Comparison of ENCODE assay signal across 28 mouse cellular contexts in genomic region chr7:6736060-6736459, GRCm38 (mm10). TPM values are rescaled to one million over a fixed set of nuclear protein-coding genes. Genes with fewer than 3 reads are reported as not detected.
DNase-seq lines count a peak whose midpoint lies in the region; ATAC-seq lines count a peak whose summit lies in the region.
"Had no signal": no experiment of that assay in that cellular context is flagged by ENCODE, and none has a peak within 500 bp of the region (broad histone marks: within the 10 kb centered on the region; RNA-seq: fewer than 3 reads in every experiment).

No protein-coding gene starts in this region.

- no peaks in the 10 kb centered on the region for H3K36me3 ChIP-seq in hindbrain, embryonic 16.5 days (ENCODE audit: control insufficient read depth, insufficient read depth, low read length)
- no peaks in the 10 kb centered on the region for H3K36me3 ChIP-seq in hindbrain, embryonic 12.5 days
- no peaks in the 10 kb centered on the region for H3K36me3 ChIP-seq in midbrain, embryonic 15.5 days (replicated peaks)
- H3K36me3 ChIP-seq in midbrain, embryonic 11.5 days (ENCODE audit: control insufficient read depth, insufficient read depth, low read length) = no peaks in the 10 kb centered on the region
- no peaks in the 10 kb centered on the region for H3K36me3 ChIP-seq in limb, embryonic 15.5 days
- H3K36me3 ChIP-seq: forebrain, embryonic 12.5 days; forebrain, embryonic 15.5 days; heart, embryonic 13.5 days had no signal

- WGBS in hindbrain, embryonic 16.5 days = 80% methylated on average over 1 of the region's 1 CpGs
- WGBS in hindbrain, embryonic 12.5 days = 81% methylated on average over 1 of the region's 1 CpGs
- 68% methylated on average over 1 of the region's 1 CpGs for WGBS in midbrain, embryonic 15.5 days
- 82% methylated on average over 1 of the region's 1 CpGs for WGBS in midbrain, embryonic 11.5 days
- 27% methylated on average over 1 of the region's 1 CpGs for WGBS in limb, embryonic 15.5 days

- no peaks in the 10 kb centered on the region for H3K4me1 ChIP-seq in hindbrain, embryonic 16.5 days (ENCODE audit: control insufficient read depth, insufficient read depth, low read depth, low read length)
- no peaks in the 10 kb centered on the region for H3K4me1 ChIP-seq in hindbrain, embryonic 12.5 days
- H3K4me1 ChIP-seq in midbrain, embryonic 15.5 days = no peaks in the 10 kb centered on the region
- H3K4me1 ChIP-seq in midbrain, embryonic 11.5 days (ENCODE audit: control insufficient read depth, insufficient read depth, low read length) = no peaks in the 10 kb centered on the region
- H3K4me1 ChIP-seq in limb, embryonic 15.5 days = peaks cover 3% of the 10 kb centered on the region; the same call in 1 of the 2 replicates
- H3K4me1 ChIP-seq: embryonic facial prominence, embryonic 13.5 days; forebrain, embryonic 12.5 days; forebrain, embryonic 15.5 days; heart, embryonic 10.5 days had no signal

- H3K9ac ChIP-seq in hindbrain, embryonic 16.5 days (ENCODE audit: low read depth, low read length) = no peak overlapping the region
- no peak overlapping the region for H3K9ac ChIP-seq in hindbrain, embryonic 12.5 days
- H3K9ac ChIP-seq in midbrain, embryonic 15.5 days = no peak overlapping the region
- no peak overlapping the region for H3K9ac ChIP-seq in midbrain, embryonic 11.5 days (ENCODE audit: low read length)
- no peak overlapping the region for H3K9ac ChIP-seq in limb, embryonic 15.5 days
- H3K9ac ChIP-seq: embryonic facial prominence, embryonic 13.5 days; forebrain, embryonic 12.5 days; forebrain, embryonic 15.5 days; heart, embryonic 13.5 days had no signal

- DNase-seq in midbrain, embryonic 11.5 days (ENCODE audit: low spot score, missing footprints) = no peak
- DNase-seq in kidney, postnatal 36 days = no peak
- DNase-seq: adrenal gland, adult 8-10 months; adrenal gland, postnatal 25 days; cerebellum, adult 11-12 months; cerebellum, adult 8-10 months; cerebellum, postnatal 10 days; cerebellum, postnatal 36 days; embryo, embryonic 11 days; gastrocnemius, postnatal 36 days; heart, adult 2 months; heart, postnatal 14 days; heart, postnatal 4 days had no signal

- no peak overlapping the region for H3K27ac ChIP-seq in hindbrain, embryonic 16.5 days (ENCODE audit: low read depth, low read length)
- no peak overlapping the region for H3K27ac ChIP-seq in hindbrain, embryonic 12.5 days
- no peak overlapping the region for H3K27ac ChIP-seq in midbrain, embryonic 15.5 days
- no peak overlapping the region for H3K27ac ChIP-seq in midbrain, embryonic 11.5 days (ENCODE audit: low read depth, low read length)
- H3K27ac ChIP-seq in limb, embryonic 15.5 days = peak overlapping the region; percentile 54; the same call in 1 of the 2 replicates
- H3K27ac ChIP-seq: embryonic facial prominence, embryonic 10.5 days; embryonic facial prominence, embryonic 13.5 days; forebrain, embryonic 12.5 days; forebrain, embryonic 15.5 days; heart, adult 2 months; heart, embryonic 10.5 days; heart, embryonic 13.5 days; hindbrain, postnatal 0 days had no signal

- no peaks in the 10 kb centered on the region for H3K27me3 ChIP-seq in hindbrain, embryonic 16.5 days (replicated peaks; ENCODE audit: control insufficient read depth, insufficient read depth, low read length)
- H3K27me3 ChIP-seq in hindbrain, embryonic 12.5 days = no peaks in the 10 kb centered on the region
- no peaks in the 10 kb centered on the region for H3K27me3 ChIP-seq in midbrain, embryonic 15.5 days (replicated peaks)
- H3K27me3 ChIP-seq in midbrain, embryonic 11.5 days (ENCODE audit: control insufficient read depth, insufficient read depth, low read length) = no peaks in the 10 kb centered on the region
- no peaks in the 10 kb centered on the region for H3K27me3 ChIP-seq in limb, embryonic 15.5 days
- H3K27me3 ChIP-seq: embryonic facial prominence, embryonic 13.5 days; forebrain, embryonic 12.5 days; forebrain, embryonic 15.5 days; heart, embryonic 13.5 days had no signal

- no peaks in the 10 kb centered on the region for H3K9me3 ChIP-seq in hindbrain, embryonic 16.5 days (ENCODE audit: control insufficient read depth, low read length)
- no peaks in the 10 kb centered on the region for H3K9me3 ChIP-seq in hindbrain, embryonic 12.5 days (replicated peaks)
- no peaks in the 10 kb centered on the region for H3K9me3 ChIP-seq in midbrain, embryonic 15.5 days
- no peaks in the 10 kb centered on the region for H3K9me3 ChIP-seq in midbrain, embryonic 11.5 days (ENCODE audit: control insufficient read depth, low read length)
- no peaks in the 10 kb centered on the region; the same call in 1 of the 2 replicates for H3K9me3 ChIP-seq in limb, embryonic 15.5 days
- H3K9me3 ChIP-seq: forebrain, embryonic 12.5 days; forebrain, embryonic 15.5 days; heart, embryonic 10.5 days; heart, embryonic 13.5 days had no signal

- H3K4me2 ChIP-seq in hindbrain, embryonic 16.5 days (ENCODE audit: low read length) = peak overlapping the region; percentile 7; the same call in 1 of the 2 replicates
- H3K4me2 ChIP-seq in hindbrain, embryonic 12.5 days (replicated peaks) = no peak overlapping the region
- H3K4me2 ChIP-seq in midbrain, embryonic 15.5 days = peak overlapping the region; percentile 15; the same call in 1 of the 2 replicates
- no peak overlapping the region for H3K4me2 ChIP-seq in midbrain, embryonic 11.5 days
- H3K4me2 ChIP-seq in limb, embryonic 15.5 days = no peak overlapping the region
- H3K4me2 ChIP-seq: embryonic facial prominence, embryonic 13.5 days; forebrain, embryonic 12.5 days; forebrain, embryonic 15.5 days; heart, embryonic 13.5 days had no signal

- H3K4me3 ChIP-seq in hindbrain, embryonic 16.5 days (ENCODE audit: low read length) = no peak overlapping the region
- H3K4me3 ChIP-seq in hindbrain, embryonic 12.5 days = no peak overlapping the region
- H3K4me3 ChIP-seq in midbrain, embryonic 15.5 days = no peak overlapping the region
- no peak overlapping the region for H3K4me3 ChIP-seq in midbrain, embryonic 11.5 days (ENCODE audit: low read depth, low read length)
- H3K4me3 ChIP-seq in limb, embryonic 15.5 days = no peak overlapping the region
- H3K4me3 ChIP-seq: embryonic facial prominence, embryonic 10.5 days; embryonic facial prominence, embryonic 13.5 days; erythroblast, embryonic 14.5 days; forebrain, embryonic 12.5 days; forebrain, embryonic 15.5 days; heart, adult 2 months; heart, embryonic 10.5 days; heart, embryonic 13.5 days had no signal

- ATAC-seq in hindbrain, embryonic 16.5 days = no peak
- no peak for ATAC-seq in hindbrain, embryonic 12.5 days (ENCODE audit: low FRiP score)
- no peak for ATAC-seq in midbrain, embryonic 15.5 days (replicated peaks)
- ATAC-seq in midbrain, embryonic 11.5 days (ENCODE audit: low FRiP score) = no peak
- no peak for ATAC-seq in limb, embryonic 15.5 days (ENCODE audit: insufficient number of reproducible peaks, low FRiP score, low TSS enrichment, low read depth)
- ATAC-seq: activated CD4-positive, CD25-positive, alpha-beta regulatory T cell, adult 4 months; CD4-positive, CD25-positive, alpha-beta regulatory T cell, adult 4 months; forebrain, embryonic 15.5 days; hindbrain, postnatal 0 days; inflammation-experienced regulatory T-cells, adult 6 months had no signal

RNA-seq across cellular contexts. Expression of gene Usp29, which starts 5.7 kb away (rescaled TPM):
- 26.8 and 31.3 TPM in 2 replicates for polyA plus RNA-seq in hindbrain, embryonic 16.5 days (2015; fragmentation: Nextera tagmentation; extraction: Ambion mirVana)
- 20.3 and 22.8 TPM in 2 replicates for polyA plus RNA-seq in hindbrain, embryonic 12.5 days (2016; fragmentation: Nextera tagmentation; extraction: Ambion mirVana)
- polyA plus RNA-seq in midbrain, embryonic 15.5 days (2015; fragmentation: Nextera tagmentation; extraction: Ambion mirVana) = 36.2 and 42.4 TPM in 2 replicates
- polyA plus RNA-seq in midbrain, embryonic 11.5 days (2014; fragmentation: Nextera tagmentation; extraction: Ambion mirVana) = 10.2 and 10.7 TPM in 2 replicates
- polyA plus RNA-seq in limb, embryonic 15.5 days (2015; fragmentation: Nextera tagmentation; extraction: Ambion mirVana) = 9.6 and 10.7 TPM in 2 replicates
- polyA plus RNA-seq: activated CD4-positive, CD25-positive, alpha-beta regulatory T cell, adult 4 months had no signal

RNA-seq across cellular contexts. Expression of gene Peg3, which starts 5.8 kb away (rescaled TPM):
- 97.5 and 111 TPM in 2 replicates for polyA plus RNA-seq in hindbrain, embryonic 16.5 days (2015; fragmentation: Nextera tagmentation; extraction: Ambion mirVana)
- polyA plus RNA-seq in hindbrain, embryonic 12.5 days (2016; fragmentation: Nextera tagmentation; extraction: Ambion mirVana) = 175 and 205 TPM in 2 replicates
- polyA plus RNA-seq in midbrain, embryonic 15.5 days (2015; fragmentation: Nextera tagmentation; extraction: Ambion mirVana) = 95.1 and 98.5 TPM in 2 replicates
- 85.3 and 90.1 TPM in 2 replicates for polyA plus RNA-seq in midbrain, embryonic 11.5 days (2014; fragmentation: Nextera tagmentation; extraction: Ambion mirVana)
- 213 and 261 TPM in 2 replicates for polyA plus RNA-seq in limb, embryonic 15.5 days (2015; fragmentation: Nextera tagmentation; extraction: Ambion mirVana)
- polyA plus RNA-seq: activated CD4-positive, CD25-positive, alpha-beta regulatory T cell, adult 4 months; CD4-positive, CD25-positive, alpha-beta regulatory T cell, adult 4 months; inflammation-experienced regulatory T-cells, adult 6 months had no signal

RNA-seq across cellular contexts. Expression of gene Zim1, which starts 39.8 kb away (rescaled TPM):
- polyA plus RNA-seq in hindbrain, embryonic 16.5 days (2015; fragmentation: Nextera tagmentation; extraction: Ambion mirVana) = 6.9 and 9.5 TPM in 2 replicates
- 2.3 and 3.0 TPM in 2 replicates for polyA plus RNA-seq in hindbrain, embryonic 12.5 days (2016; fragmentation: Nextera tagmentation; extraction: Ambion mirVana)
- 6.7 and 7.8 TPM in 2 replicates for polyA plus RNA-seq in midbrain, embryonic 15.5 days (2015; fragmentation: Nextera tagmentation; extraction: Ambion mirVana)
- 0.93 and 1.6 TPM in 2 replicates for polyA plus RNA-seq in midbrain, embryonic 11.5 days (2014; fragmentation: Nextera tagmentation; extraction: Ambion mirVana)
- 8.6 and 13.6 TPM in 2 replicates for polyA plus RNA-seq in limb, embryonic 15.5 days (2015; fragmentation: Nextera tagmentation; extraction: Ambion mirVana)
- polyA plus RNA-seq: activated CD4-positive, CD25-positive, alpha-beta regulatory T cell, adult 4 months; CD4-positive, CD25-positive, alpha-beta regulatory T cell, adult 4 months; erythroblast, embryonic 14.5 days; inflammation-experienced regulatory T-cells, adult 6 months had no signal

Comparison
In these comparisons a context has a peak if more than half of its experiments do, and no peak if none do; other contexts are left out.
1. H3K4me2 ChIP-seq: peak in hindbrain, embryonic 16.5 days (single experiment) and midbrain, embryonic 15.5 days (single experiment); none in hindbrain, embryonic 12.5 days (single experiment), midbrain, embryonic 11.5 days (single experiment) and limb, embryonic 15.5 days (single experiment).